Mouse (Mus musculus): ENCODE measurements around the gene Atg4a. TPM values are rescaled to one million over a fixed set of nuclear protein-coding genes. Genes with fewer than 3 reads are reported as not detected.

The Atg4a gene
- polyA plus RNA-seq, 1 experiment from 2014 or later, result 20.2 TPM

GRCm38 (mm10) chrX:140979546-140979945, 22.8 kb downstream of the Atg4a start:
- H3K27me3 ChIP-seq (ENCODE audit: control insufficient read depth, insufficient read depth, low read length), result peaks cover 5% of the 10 kb centered on the region; the same call in 1 of the 2 replicates
- no peaks in the 10 kb centered on the region for H3K9me3 ChIP-seq (replicated peaks; ENCODE audit: control insufficient read depth, low read length)
- no peak overlapping the region for H3K27ac ChIP-seq (ENCODE audit: low read length)
- no peaks in the 10 kb centered on the region for H3K36me3 ChIP-seq (ENCODE audit: control insufficient read depth, insufficient read depth, low read length)
- ATAC-seq (ENCODE audit: insufficient read depth, low FRiP score), result no peak
- H3K4me3 ChIP-seq (replicated peaks; ENCODE audit: low read length), result no peak overlapping the region
- peaks cover 2% of the 10 kb centered on the region; the same call in 1 of the 2 replicates for H3K4me1 ChIP-seq (ENCODE audit: control insufficient read depth, insufficient read depth, low read length)
- WGBS, result 66% methylated on average over 2 of the region's 2 CpGs
- no peak overlapping the region for H3K9ac ChIP-seq (ENCODE audit: low read length)
- H3K4me2 ChIP-seq (ENCODE audit: low read depth, low read length), result no peak overlapping the region

- peaks cover 5% of the 10 kb centered on the region; the same call in 1 of the 2 replicates for H3K27me3 ChIP-seq (ENCODE audit: control insufficient read depth, insufficient read depth, low read length)
- peaks cover 2% of the 10 kb centered on the region; the same call in 1 of the 2 replicates for H3K4me1 ChIP-seq (ENCODE audit: control insufficient read depth, insufficient read depth, low read length)
- no peak overlapping the region for H3K4me3 ChIP-seq (replicated peaks; ENCODE audit: low read length)
- H3K4me2 ChIP-seq (ENCODE audit: low read depth, low read length), result no peak overlapping the region
- H3K36me3 ChIP-seq (ENCODE audit: control insufficient read depth, insufficient read depth, low read length), result no peaks in the 10 kb centered on the region
- 63% methylated on average over 4 of the region's 4 CpGs for WGBS
- H3K9ac ChIP-seq (ENCODE audit: low read length), result no peak overlapping the region
- ATAC-seq (ENCODE audit: insufficient read depth, low FRiP score), result no peak
- no peaks in the 10 kb centered on the region for H3K9me3 ChIP-seq (replicated peaks; ENCODE audit: control insufficient read depth, low read length)
- no peak overlapping the region for H3K27ac ChIP-seq (ENCODE audit: low read length)
Observed at GRCm38 (mm10) chrX:140980163-140980562, 23.5 kb downstream of the Atg4a start.

- Histone ChIP-seq H3K36me3 (ENCODE audit: control insufficient read depth, insufficient read depth, low read length) (no peaks in the 10 kb centered on the region), H3K9me3 (replicated peaks; ENCODE audit: control insufficient read depth, low read length) (no peaks in the 10 kb centered on the region), H3K27me3 (ENCODE audit: control insufficient read depth, insufficient read depth, low read length) (peaks cover 5% of the 10 kb centered on the region; the same call in 1 of the 2 replicates), H3K27ac (ENCODE audit: low read length) (no peak overlapping the region), H3K9ac (ENCODE audit: low read length) (no peak overlapping the region), H3K4me2 (ENCODE audit: low read depth, low read length) (no peak overlapping the region), H3K4me1 (ENCODE audit: control insufficient read depth, insufficient read depth, low read length) (peaks cover 2% of the 10 kb centered on the region; the same call in 1 of the 2 replicates), H3K4me3 (replicated peaks; ENCODE audit: low read length) (no peak overlapping the region)
- 37% methylated on average over 6 of the region's 6 CpGs for WGBS
- no peak for ATAC-seq (ENCODE audit: insufficient read depth, low FRiP score)
Observed at GRCm38 (mm10) chrX:140983206-140983960, 26.7 kb downstream of the Atg4a start.

- Histone ChIP-seq H3K27me3 (ENCODE audit: control insufficient read depth, insufficient read depth, low read length) (peaks cover 5% of the 10 kb centered on the region; the same call in 1 of the 2 replicates), H3K4me1 (ENCODE audit: control insufficient read depth, insufficient read depth, low read length) (peaks cover 2% of the 10 kb centered on the region; the same call in 1 of the 2 replicates), H3K36me3 (ENCODE audit: control insufficient read depth, insufficient read depth, low read length) (no peaks in the 10 kb centered on the region), H3K27ac (ENCODE audit: low read length) (no peak overlapping the region), H3K9me3 (replicated peaks; ENCODE audit: control insufficient read depth, low read length) (no peaks in the 10 kb centered on the region), H3K9ac (ENCODE audit: low read length) (no peak overlapping the region), H3K4me2 (ENCODE audit: low read depth, low read length) (no peak overlapping the region), H3K4me3 (replicated peaks; ENCODE audit: low read length) (no peak overlapping the region)
- WGBS, result 47% methylated on average over 6 of the region's 6 CpGs
- no peak for ATAC-seq (ENCODE audit: insufficient read depth, low FRiP score)
Observed at GRCm38 (mm10) chrX:140984795-140985194, 28.1 kb downstream of the Atg4a start.

- peaks cover 2% of the 10 kb centered on the region; the same call in 1 of the 2 replicates for H3K4me1 ChIP-seq (ENCODE audit: control insufficient read depth, insufficient read depth, low read length)
- 83% methylated on average over 2 of the region's 2 CpGs for WGBS
- no peak for ATAC-seq (ENCODE audit: insufficient read depth, low FRiP score)
Observed at GRCm38 (mm10) chrX:140985256-140985655, 28.5 kb downstream of the Atg4a start.

GRCm38 (mm10) chrX:140996909-140997516, 40.3 kb downstream of the Atg4a start:
- H3K9ac ChIP-seq (ENCODE audit: low read length), result no peak overlapping the region
- no peaks in the 10 kb centered on the region for H3K36me3 ChIP-seq (ENCODE audit: control insufficient read depth, insufficient read depth, low read length)
- H3K4me3 ChIP-seq (replicated peaks; ENCODE audit: low read length), result no peak overlapping the region
- ATAC-seq (ENCODE audit: insufficient read depth, low FRiP score), result peak; percentile 37; the same call in 1 of the 2 replicates
- no peaks in the 10 kb centered on the region for H3K9me3 ChIP-seq (replicated peaks; ENCODE audit: control insufficient read depth, low read length)
- H3K4me1 ChIP-seq (ENCODE audit: control insufficient read depth, insufficient read depth, low read length), result no peaks in the 10 kb centered on the region
- no peaks in the 10 kb centered on the region; the same call in 1 of the 2 replicates for H3K27me3 ChIP-seq (ENCODE audit: control insufficient read depth, insufficient read depth, low read length)
- WGBS, result 67% methylated on average over 1 of the region's 1 CpGs
- no peak overlapping the region for H3K4me2 ChIP-seq (ENCODE audit: low read depth, low read length)
- no peak overlapping the region for H3K27ac ChIP-seq (ENCODE audit: low read length)

More at GRCm38 (mm10) chrX:140985256-140985655, 28.5 kb downstream of the Atg4a start:
- H3K4me3 ChIP-seq (replicated peaks; ENCODE audit: low read length), result no peak overlapping the region
- peaks cover 1% of the 10 kb centered on the region; the same call in 1 of the 2 replicates for H3K27me3 ChIP-seq (ENCODE audit: control insufficient read depth, insufficient read depth, low read length)
- no peaks in the 10 kb centered on the region for H3K9me3 ChIP-seq (replicated peaks; ENCODE audit: control insufficient read depth, low read length)
- no peak overlapping the region for H3K4me2 ChIP-seq (ENCODE audit: low read depth, low read length)
- no peak overlapping the region for H3K9ac ChIP-seq (ENCODE audit: low read length)
- no peaks in the 10 kb centered on the region for H3K36me3 ChIP-seq (ENCODE audit: control insufficient read depth, insufficient read depth, low read length)
- no peak overlapping the region for H3K27ac ChIP-seq (ENCODE audit: low read length)

- ATAC-seq (ENCODE audit: insufficient read depth, low FRiP score), result no peak
- H3K36me3 ChIP-seq (ENCODE audit: control insufficient read depth, insufficient read depth, low read length), result no peaks in the 10 kb centered on the region
- no peak overlapping the region for H3K4me3 ChIP-seq (replicated peaks; ENCODE audit: low read length)
- no peaks in the 10 kb centered on the region for H3K9me3 ChIP-seq (replicated peaks; ENCODE audit: control insufficient read depth, low read length)
- no peak overlapping the region for H3K9ac ChIP-seq (ENCODE audit: low read length)
- H3K4me2 ChIP-seq (ENCODE audit: low read depth, low read length), result no peak overlapping the region
- 88% methylated on average over 1 of the region's 1 CpGs for WGBS
- H3K27me3 ChIP-seq (ENCODE audit: control insufficient read depth, insufficient read depth, low read length), result no peaks in the 10 kb centered on the region; the same call in 1 of the 2 replicates
- no peaks in the 10 kb centered on the region for H3K4me1 ChIP-seq (ENCODE audit: control insufficient read depth, insufficient read depth, low read length)
- no peak overlapping the region for H3K27ac ChIP-seq (ENCODE audit: low read length)
Observed at GRCm38 (mm10) chrX:140997912-140998545, 41.3 kb downstream of the Atg4a start.

GRCm38 (mm10) chrX:140998885-140999284, 42.2 kb downstream of the Atg4a start:
- Histone ChIP-seq H3K27ac (ENCODE audit: low read length) (no peak overlapping the region), H3K9me3 (replicated peaks; ENCODE audit: control insufficient read depth, low read length) (no peaks in the 10 kb centered on the region), H3K4me2 (ENCODE audit: low read depth, low read length) (no peak overlapping the region), H3K4me1 (ENCODE audit: control insufficient read depth, insufficient read depth, low read length) (no peaks in the 10 kb centered on the region), H3K27me3 (ENCODE audit: control insufficient read depth, insufficient read depth, low read length) (no peaks in the 10 kb centered on the region; the same call in 1 of the 2 replicates), H3K9ac (ENCODE audit: low read length) (no peak overlapping the region), H3K36me3 (ENCODE audit: control insufficient read depth, insufficient read depth, low read length) (no peaks in the 10 kb centered on the region), H3K4me3 (replicated peaks; ENCODE audit: low read length) (no peak overlapping the region)
- no peak for ATAC-seq (ENCODE audit: insufficient read depth, low FRiP score)

GRCm38 (mm10) chrX:141149705-141150104, 193.0 kb downstream of the Atg4a start:
- Histone ChIP-seq H3K9ac (ENCODE audit: low read length) (no peak overlapping the region), H3K36me3 (ENCODE audit: control insufficient read depth, insufficient read depth, low read length) (no peaks in the 10 kb centered on the region), H3K4me2 (ENCODE audit: low read depth, low read length) (no peak overlapping the region), H3K4me1 (ENCODE audit: control insufficient read depth, insufficient read depth, low read length) (no peaks in the 10 kb centered on the region), H3K9me3 (replicated peaks; ENCODE audit: control insufficient read depth, low read length) (no peaks in the 10 kb centered on the region), H3K27ac (ENCODE audit: low read length) (no peak overlapping the region), H3K27me3 (ENCODE audit: control insufficient read depth, insufficient read depth, low read length) (no peaks in the 10 kb centered on the region; the same call in 1 of the 2 replicates), H3K4me3 (replicated peaks; ENCODE audit: low read length) (no peak overlapping the region)
- no peak for ATAC-seq (ENCODE audit: insufficient read depth, low FRiP score)
- WGBS, result 59% methylated on average over 1 of the region's 1 CpGs
